Mouse (Mus musculus) erythroblast, embryonic 14.5 days (primary cell): ENCODE data around the gene Uap1l1.

Experiments used
- GATA1 ChIP-seq: IDR thresholded peaks from 2 replicates; pipeline ENCODE4 v1.6.1; 2012; ENCODE audit warnings: low read length, inconsistent platforms, mixed read lengths
- TAL1 ChIP-seq: IDR thresholded peaks from 3 replicates; pipeline ENCODE4 v1.6.1; 2012; ENCODE audit warnings: low read length, inconsistent platforms, mixed read lengths

- no peak for TF ChIP-seq TAL1
- TF ChIP-seq GATA1, result no peak
These were observed 756 bp downstream of the Uap1l1 start for GRCm38 (mm10) chr2:25364761-25365090.
